Mouse (Mus musculus) kidney, postnatal 0 days (tissue): ENCODE measurements at regions not wholly inside any gene's neighbourhood (a gene's known extent, or its start where the extent isn't known, plus 50 kb on each side); places are given as distances from the start of the nearest gene placed in this dataset.

Source experiments
- ATAC-seq: fragments of 200-750 bp; cut with Nextera tagmentation; replicated peaks from 2 replicates; pipeline ENCODE4 v1.8.0; 2017; ENCODE audit warnings: low read depth, moderate number of reproducible peaks, moderate TSS enrichment, moderate library complexity; ENCODE audit not compliant: low FRiP score
- DNase-seq: peaks from one replicate; pipeline ENCODE4 v3.0.0-alpha.2; 2016; ENCODE audit warnings: low spot score
- H3K27ac ChIP-seq: fragments of 300-500 bp; sonication (generic); 2 replicates; pipeline ENCODE4 v1.5.1; 2014; ENCODE audit warnings: mild to moderate bottlenecking
- H3K27me3 ChIP-seq: fragments of 300-500 bp; sonication (generic); 2 replicates; pipeline ENCODE4 v1.6.1; 2014; ENCODE audit warnings: low read length, mixed read lengths; ENCODE audit not compliant: insufficient read depth
- H3K36me3 ChIP-seq: fragments of 300-500 bp; sonication (generic); 2 replicates; pipeline ENCODE4 v1.6.1; 2014; ENCODE audit warnings: low read length, mixed read lengths; ENCODE audit not compliant: insufficient read depth
- H3K4me1 ChIP-seq: fragments of 300-500 bp; sonication (generic); replicated peaks from 2 replicates; pipeline ENCODE4 v1.6.1; 2014; ENCODE audit warnings: antibody characterized with exemption, low read length, mixed read lengths; ENCODE audit not compliant: insufficient read depth
- H3K4me2 ChIP-seq: fragments of 300-500 bp; sonication (generic); 2 replicates; pipeline ENCODE4 v1.6.1; 2014; ENCODE audit warnings: mild to moderate bottlenecking, low read length, moderate library complexity, mixed read lengths
- H3K4me3 ChIP-seq: fragments of 300-500 bp; sonication (generic); replicated peaks from 2 replicates; pipeline ENCODE4 v1.5.1; 2014; ENCODE audit warnings: low read depth, low read length
- H3K9ac ChIP-seq: fragments of 300-500 bp; sonication (generic); 2 replicates; pipeline ENCODE4 v1.6.1; 2014; ENCODE audit warnings: low read depth, low read length
- H3K9me3 ChIP-seq: fragments of 300-500 bp; sonication (generic); replicated peaks from 2 replicates; pipeline ENCODE4 v1.6.1; 2016; ENCODE audit warnings: low read length, inconsistent platforms, mixed read lengths
- CTCF ChIP-seq: IDR thresholded peaks from 2 replicates; pipeline ENCODE4 v1.5.1; 2016; ENCODE audit warnings: antibody characterized with exemption, low read depth, mild to moderate bottlenecking, moderate library complexity
- WGBS: fragments of 180-500 bp; shearing (Covaris S2); extraction: QIAGEN DNeasy Blood & Tissue Kit; methylation state at CpG from one replicate; pipeline ENCODE4 v1.1.7; 2014; 5-methylcytosine and 5-hydroxymethylcytosine counted together

DNA sequence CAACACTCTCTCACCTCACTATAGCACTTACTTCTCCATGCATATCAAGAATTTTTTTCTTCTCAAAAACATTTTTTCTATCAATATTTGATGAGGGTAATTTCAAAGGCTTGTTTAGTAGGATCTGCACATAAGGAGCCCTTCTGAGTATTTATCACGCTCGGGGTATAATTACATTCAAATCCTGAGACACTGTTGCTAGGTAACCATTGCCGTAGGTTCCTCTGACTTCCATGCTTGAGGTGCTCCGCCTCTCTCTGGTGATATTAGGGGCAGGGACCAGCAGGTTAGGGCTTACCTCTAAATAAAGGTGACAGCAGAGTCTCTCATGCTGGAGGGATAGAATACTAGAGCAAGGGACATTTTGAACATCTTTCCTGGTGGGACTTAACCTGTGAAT lies 54.4 kb upstream of the 9630041A04Rik start:
- 61% methylated on average over 4 of the region's 4 CpGs for WGBS
- H3K9ac ChIP-seq = no peak overlapping the region
- H3K36me3 ChIP-seq = no peaks in the 10 kb centered on the region
- H3K4me3 ChIP-seq = no peak overlapping the region
- H3K9me3 ChIP-seq = no peaks in the 10 kb centered on the region
- no peak overlapping the region for H3K4me2 ChIP-seq
- DNase-seq (no peak), ATAC-seq (no peak)
- no peaks in the 10 kb centered on the region for H3K27me3 ChIP-seq
- no peaks in the 10 kb centered on the region for H3K4me1 ChIP-seq
- TF ChIP-seq CTCF = no peak
- no peak overlapping the region for H3K27ac ChIP-seq

DNA sequence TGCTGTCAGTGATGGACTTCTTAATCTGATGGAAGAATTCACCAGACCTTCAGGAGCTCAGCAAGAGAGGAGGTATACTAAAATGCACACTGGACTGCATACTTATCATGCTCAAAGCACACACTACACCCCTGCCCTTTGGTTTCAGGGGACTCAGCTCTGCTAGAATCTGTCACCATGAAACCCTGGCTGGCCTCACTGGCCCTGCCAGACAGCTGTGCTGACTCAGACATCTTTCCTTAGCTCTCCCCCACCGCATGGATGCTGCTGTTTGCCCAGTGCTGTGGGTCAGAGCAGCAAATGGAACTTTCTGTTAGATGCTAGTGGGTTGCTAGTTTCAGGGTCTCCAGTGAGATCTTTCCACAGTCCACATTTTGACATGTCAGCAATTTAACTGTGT lies 64.9 kb upstream of the 9630041A04Rik start:
- Histone ChIP-seq H3K4me3 (no peak overlapping the region), H3K36me3 (no peaks in the 10 kb centered on the region), H3K9ac (no peak overlapping the region), H3K9me3 (no peaks in the 10 kb centered on the region), H3K4me1 (no peaks in the 10 kb centered on the region), H3K4me2 (no peak overlapping the region), H3K27ac (no peak overlapping the region), H3K27me3 (no peaks in the 10 kb centered on the region)
- TF ChIP-seq CTCF = no peak
- 25% methylated on average over 1 of the region's 1 CpGs for WGBS
- ATAC-seq (no peak), DNase-seq (no peak)

DNA sequence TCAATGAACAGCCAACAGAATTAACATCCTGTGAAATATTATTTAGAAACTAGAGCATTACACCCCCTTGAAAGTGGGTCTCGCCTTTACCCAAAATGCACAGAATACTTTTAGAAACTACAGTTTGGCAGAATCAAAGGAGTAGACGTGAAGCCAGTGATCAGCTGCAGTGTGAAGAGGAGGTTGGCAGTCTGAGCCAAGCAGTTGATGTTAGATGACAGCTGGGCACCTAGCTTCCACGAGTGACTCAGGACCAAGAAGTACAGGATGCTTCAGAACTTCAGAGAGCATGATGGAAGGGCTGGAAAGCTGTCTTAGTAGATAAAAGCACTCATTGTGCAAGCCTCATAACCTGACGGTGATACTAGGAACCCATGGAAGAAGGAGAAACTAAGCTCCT lies 65.6 kb upstream of the 9630041A04Rik start:
- Histone ChIP-seq H3K9ac (no peak overlapping the region), H3K36me3 (no peaks in the 10 kb centered on the region), H3K4me2 (no peak overlapping the region), H3K9me3 (no peaks in the 10 kb centered on the region), H3K27ac (no peak overlapping the region), H3K27me3 (no peaks in the 10 kb centered on the region), H3K4me3 (no peak overlapping the region), H3K4me1 (no peaks in the 10 kb centered on the region)
- ATAC-seq (no peak), DNase-seq (no peak)
- no peak for TF ChIP-seq CTCF
- WGBS = 72% methylated on average over 4 of the region's 4 CpGs

DNA sequence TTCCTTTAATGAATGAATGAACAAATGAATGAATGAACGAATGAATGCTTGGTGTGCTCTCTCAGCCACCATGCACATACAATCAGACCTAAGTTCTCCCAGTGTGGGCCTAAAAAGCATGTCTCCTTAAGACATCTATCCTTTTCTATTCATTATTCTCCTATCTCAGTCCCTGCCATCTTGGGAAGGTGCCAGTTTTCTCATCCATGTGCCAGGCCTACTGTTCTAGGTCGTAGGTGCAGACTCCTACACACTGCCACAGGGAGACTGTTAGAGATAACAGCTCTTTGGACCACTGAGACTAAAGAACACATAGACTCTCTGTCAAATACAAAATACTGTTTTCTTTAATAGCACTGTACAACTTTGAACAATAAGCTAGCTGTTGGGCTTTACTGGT lies 66.2 kb upstream of the 9630041A04Rik start:
- Histone ChIP-seq H3K27me3 (no peaks in the 10 kb centered on the region), H3K27ac (no peak overlapping the region), H3K4me2 (no peak overlapping the region), H3K4me3 (no peak overlapping the region), H3K4me1 (no peaks in the 10 kb centered on the region), H3K9ac (no peak overlapping the region), H3K36me3 (no peaks in the 10 kb centered on the region), H3K9me3 (no peaks in the 10 kb centered on the region)
- TF ChIP-seq CTCF = no peak
- DNase-seq = no peak
- 68% methylated on average over 2 of the region's 2 CpGs for WGBS
- no peak for ATAC-seq

DNA sequence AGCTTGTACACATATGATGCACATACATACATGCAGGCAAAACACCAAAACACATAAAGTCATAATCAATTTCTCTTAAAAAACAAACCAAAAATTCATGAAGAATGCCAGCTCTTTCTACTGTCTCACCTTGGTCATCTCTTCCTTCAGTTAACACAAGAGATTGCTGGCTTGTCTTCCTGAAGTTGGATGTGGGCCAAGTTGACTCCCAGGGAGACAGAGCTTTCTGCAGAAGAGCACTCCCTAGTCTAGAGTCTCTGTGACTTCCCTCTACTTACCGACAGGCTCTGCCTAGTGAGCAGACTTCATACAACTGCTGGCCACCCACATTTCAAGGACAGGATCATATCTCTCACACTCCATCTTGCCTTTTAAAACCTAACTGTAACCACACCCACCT lies 70.7 kb upstream of the 9630041A04Rik start:
- TF ChIP-seq CTCF = no peak

DNA sequence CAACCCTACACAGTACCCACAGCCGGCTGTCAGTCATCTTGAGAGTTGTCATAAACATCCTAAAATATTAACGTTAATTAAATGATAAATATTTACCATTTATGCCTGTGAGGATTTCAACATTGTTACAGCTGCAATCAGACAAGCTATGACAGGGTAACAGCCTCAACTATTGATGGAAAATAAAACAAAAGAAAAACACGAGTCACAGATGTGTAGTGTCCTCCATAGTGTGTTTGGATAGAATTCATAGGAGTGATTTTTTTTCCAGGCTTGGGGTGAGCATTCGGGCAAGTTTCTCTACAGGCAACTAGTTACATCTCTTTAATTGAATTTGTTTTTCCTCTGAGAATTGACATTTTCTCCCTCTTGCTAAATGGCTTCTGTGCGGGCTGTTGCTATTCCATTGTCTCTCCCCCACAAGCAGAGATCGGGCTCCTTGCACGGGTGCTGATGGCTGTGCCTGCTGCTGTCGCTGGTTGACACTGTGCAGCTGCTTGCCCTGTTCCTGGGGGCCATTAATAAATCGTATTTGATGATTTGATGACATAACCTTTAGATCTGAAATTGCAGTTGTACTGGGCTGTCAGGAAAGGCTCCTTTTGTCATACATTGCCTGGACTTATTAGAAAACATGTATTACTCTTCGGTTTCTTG lies 120.6 kb upstream of the 9630041A04Rik start:
- Histone ChIP-seq H3K9ac (no peak overlapping the region), H3K4me1 (no peaks in the 10 kb centered on the region), H3K36me3 (no peaks in the 10 kb centered on the region), H3K4me2 (no peak overlapping the region), H3K27me3 (no peaks in the 10 kb centered on the region), H3K27ac (no peak overlapping the region), H3K9me3 (no peaks in the 10 kb centered on the region), H3K4me3 (no peak overlapping the region)
- WGBS = 34% methylated on average over 10 of the region's 10 CpGs
- no peak for TF ChIP-seq CTCF
- ATAC-seq (no peak), DNase-seq (peak; percentile 61)

More for the DNA sequence above, 70.7 kb upstream of the 9630041A04Rik start:
- Histone ChIP-seq H3K4me3 (no peak overlapping the region), H3K4me2 (no peak overlapping the region), H3K4me1 (no peaks in the 10 kb centered on the region), H3K27ac (no peak overlapping the region), H3K27me3 (no peaks in the 10 kb centered on the region), H3K9me3 (no peaks in the 10 kb centered on the region), H3K9ac (no peak overlapping the region), H3K36me3 (no peaks in the 10 kb centered on the region)
- ATAC-seq = no peak
- no peak for DNase-seq
- WGBS = 46% methylated on average over 1 of the region's 1 CpGs

DNA sequence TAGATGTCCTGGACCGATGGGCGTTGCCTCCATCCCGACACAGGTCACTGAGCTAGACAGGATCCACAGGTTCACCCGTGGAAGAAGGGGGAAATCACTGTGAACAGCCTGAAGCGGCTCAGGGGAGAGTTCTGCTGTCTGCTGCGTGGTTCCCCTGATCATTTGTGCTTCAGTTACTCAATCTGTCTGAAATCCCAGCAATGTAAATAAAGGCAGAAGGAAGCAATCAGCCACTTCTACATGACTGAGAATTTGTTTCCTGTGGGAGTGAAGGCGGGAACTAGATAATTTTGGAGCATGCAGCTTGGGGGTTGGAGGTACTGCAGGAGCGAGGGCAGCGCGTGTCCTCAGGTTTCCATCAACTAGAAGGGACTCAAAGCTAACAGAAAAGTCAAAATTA lies 122.3 kb upstream of the 9630041A04Rik start:
- Histone ChIP-seq H3K4me2 (no peak overlapping the region), H3K9me3 (no peaks in the 10 kb centered on the region), H3K36me3 (no peaks in the 10 kb centered on the region), H3K27ac (no peak overlapping the region), H3K4me1 (no peaks in the 10 kb centered on the region), H3K4me3 (no peak overlapping the region), H3K9ac (no peak overlapping the region), H3K27me3 (no peaks in the 10 kb centered on the region)
- no peak for TF ChIP-seq CTCF
- peak; percentile 66 for DNase-seq
- ATAC-seq = no peak
- WGBS = 19% methylated on average over 10 of the region's 10 CpGs
